Mouse (Mus musculus): Measurements from ENCODE around the gene Cacna1c. TPM values are rescaled to one million over a fixed set of nuclear protein-coding genes. Genes with fewer than 3 reads are reported as not detected.

Cacna1c gene
- polyA plus RNA-seq, 1 experiment from 2014 or later, result 6.4 TPM

DNA sequence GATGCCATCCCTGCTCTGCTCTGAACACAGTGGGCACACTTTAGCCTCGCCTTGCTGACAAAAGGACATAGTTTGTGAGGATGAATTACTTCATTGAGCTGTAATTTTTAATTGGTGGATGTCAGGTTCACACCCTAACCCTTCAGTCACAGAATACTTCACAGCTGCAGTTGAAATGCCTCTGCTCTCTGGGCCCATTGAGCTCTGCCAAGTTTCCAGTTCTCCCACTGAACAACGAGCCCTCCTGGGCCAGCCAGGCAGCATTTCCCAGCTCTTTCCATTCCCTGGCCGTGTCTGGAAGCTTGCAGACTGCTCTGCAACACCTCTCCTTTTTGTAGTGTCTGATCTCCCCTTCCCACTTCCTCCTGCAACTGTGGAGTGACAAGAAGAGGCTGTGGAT, 457.6 kb downstream of the Cacna1c start:
- Histone ChIP-seq H3K9ac (replicated peaks) (no peak overlapping the region), H3K36me3 (0 out of 2 replicates have a peak, but pooled peaks cover 3% of the 10 kb centered on the region), H3K9me3 (no peaks in the 10 kb centered on the region), H3K4me1 (peaks cover 31% of the 10 kb centered on the region), H3K27me3 (no peaks in the 10 kb centered on the region), H3K4me3 (no peak overlapping the region), H3K4me2 (replicated peaks) (no peak overlapping the region), H3K27ac (replicated peaks) (peak overlapping the region; percentile 86)
- WGBS, result 13% methylated on average over 3 of the region's 3 CpGs
- peak; percentile 45; the same call in 1 of the 2 replicates for ATAC-seq (replicated peaks)

DNA sequence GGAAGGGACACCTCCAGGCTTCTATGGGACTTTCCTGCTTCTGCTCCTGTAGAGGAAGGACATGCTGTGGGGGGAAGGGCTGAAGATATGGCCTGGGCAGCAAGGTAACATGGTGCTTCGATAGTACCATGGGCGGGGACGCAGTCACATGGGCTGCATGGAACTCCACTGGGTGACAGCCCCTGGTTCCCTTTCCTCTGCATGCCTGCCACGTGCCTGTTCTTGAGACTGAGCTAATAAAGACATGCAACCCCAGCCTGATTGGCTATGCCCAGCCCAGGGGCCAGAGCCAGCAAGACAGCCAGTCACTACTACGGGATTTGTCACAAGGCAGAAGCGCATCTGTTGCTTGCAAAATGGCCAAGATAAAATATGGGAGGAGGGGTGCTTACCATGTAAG, 459.1 kb downstream of the Cacna1c start:
- Histone ChIP-seq H3K4me1 (peaks cover 31% of the 10 kb centered on the region), H3K4me2 (replicated peaks) (no peak overlapping the region), H3K9me3 (no peaks in the 10 kb centered on the region), H3K9ac (replicated peaks) (no peak overlapping the region), H3K27ac (replicated peaks) (no peak overlapping the region), H3K4me3 (no peak overlapping the region), H3K36me3 (0 out of 2 replicates have a peak, but pooled peaks cover 3% of the 10 kb centered on the region), H3K27me3 (no peaks in the 10 kb centered on the region)
- ATAC-seq (replicated peaks), result no peak
- WGBS, result 74% methylated on average over 6 of the region's 6 CpGs

DNA sequence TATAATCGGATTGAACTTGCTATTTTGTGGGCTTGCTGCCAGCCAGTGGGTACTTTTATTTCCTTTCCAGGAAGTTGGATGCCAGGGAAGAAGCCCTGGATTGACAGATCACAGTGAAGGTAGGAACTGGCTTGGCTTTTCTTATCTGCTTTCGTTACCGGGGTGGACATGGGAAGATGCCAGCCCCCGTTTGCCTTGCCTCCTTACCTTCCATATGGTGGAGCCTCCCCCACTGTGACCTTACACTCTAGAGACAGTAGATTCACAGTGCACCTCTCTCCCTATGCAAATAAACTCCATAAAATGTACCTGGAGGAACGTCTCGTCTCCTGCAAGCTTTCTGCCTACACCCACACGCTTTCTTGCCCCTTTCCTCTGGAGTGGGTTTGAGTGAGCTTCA, 459.7 kb downstream of the Cacna1c start:
- Histone ChIP-seq H3K27me3 (no peaks in the 10 kb centered on the region), H3K4me2 (replicated peaks) (no peak overlapping the region), H3K36me3 (0 out of 2 replicates have a peak, but pooled peaks cover 3% of the 10 kb centered on the region), H3K27ac (replicated peaks) (no peak overlapping the region), H3K4me3 (no peak overlapping the region), H3K4me1 (peaks cover 31% of the 10 kb centered on the region), H3K9me3 (no peaks in the 10 kb centered on the region), H3K9ac (replicated peaks) (no peak overlapping the region)
- WGBS, result 72% methylated on average over 7 of the region's 7 CpGs
- ATAC-seq (replicated peaks), result no peak

DNA sequence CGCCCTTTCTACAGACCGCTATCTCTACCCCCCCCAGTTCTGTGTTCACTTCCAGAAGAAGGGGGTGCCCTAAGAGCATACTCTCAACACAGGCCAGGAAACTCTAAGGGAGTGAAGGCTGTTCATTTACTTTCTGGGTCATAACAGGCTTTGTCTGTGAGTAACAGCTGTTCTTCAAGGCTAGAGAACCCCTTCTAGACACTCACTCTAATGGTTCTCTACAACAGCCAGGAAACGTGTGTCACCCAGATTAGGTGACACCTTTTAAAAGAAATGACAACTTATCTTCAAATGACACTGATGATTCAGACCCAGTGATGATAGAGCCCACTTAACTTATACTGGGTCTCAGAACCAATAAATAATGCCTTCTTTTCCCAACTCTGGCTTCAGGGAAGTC, 461.1 kb downstream of the Cacna1c start:
- no peak for ATAC-seq (replicated peaks)
- Histone ChIP-seq H3K27ac (replicated peaks) (no peak overlapping the region), H3K4me2 (replicated peaks) (no peak overlapping the region), H3K27me3 (no peaks in the 10 kb centered on the region), H3K4me1 (peaks cover 26% of the 10 kb centered on the region), H3K36me3 (no peaks in the 10 kb centered on the region; the same call in 1 of the 2 replicates), H3K9ac (replicated peaks) (no peak overlapping the region), H3K9me3 (no peaks in the 10 kb centered on the region), H3K4me3 (no peak overlapping the region)
- 90% methylated on average over 3 of the region's 3 CpGs for WGBS

DNA sequence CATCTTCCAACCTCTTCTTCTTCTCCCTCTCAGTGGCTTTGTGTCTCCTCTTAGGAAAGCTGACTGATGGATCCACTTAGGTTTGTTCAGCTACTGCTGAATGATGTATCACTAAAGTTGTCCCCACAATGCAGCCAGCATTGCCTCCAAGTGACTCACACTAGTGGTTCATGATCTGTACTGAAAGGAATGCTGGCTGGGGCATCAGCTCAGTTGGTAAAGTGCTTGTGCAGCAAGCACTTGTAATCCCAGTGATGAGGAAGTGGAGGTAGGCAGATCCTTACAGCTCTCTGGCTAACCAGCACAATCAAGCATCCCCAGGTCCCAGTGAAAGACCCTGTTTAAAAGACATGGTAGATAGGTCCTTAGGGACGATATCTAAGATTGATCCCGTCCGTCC, 464.3 kb downstream of the Cacna1c start:
- Histone ChIP-seq H3K27me3 (no peaks in the 10 kb centered on the region), H3K4me2 (replicated peaks) (no peak overlapping the region), H3K4me3 (no peak overlapping the region), H3K4me1 (peaks cover 1% of the 10 kb centered on the region; the same call in 1 of the 2 replicates), H3K36me3 (peaks cover 6% of the 10 kb centered on the region; the same call in 1 of the 2 replicates), H3K27ac (replicated peaks) (no peak overlapping the region), H3K9me3 (no peaks in the 10 kb centered on the region), H3K9ac (replicated peaks) (no peak overlapping the region)
- WGBS, result 95% methylated on average over 3 of the region's 3 CpGs
- ATAC-seq (replicated peaks), result no peak

DNA sequence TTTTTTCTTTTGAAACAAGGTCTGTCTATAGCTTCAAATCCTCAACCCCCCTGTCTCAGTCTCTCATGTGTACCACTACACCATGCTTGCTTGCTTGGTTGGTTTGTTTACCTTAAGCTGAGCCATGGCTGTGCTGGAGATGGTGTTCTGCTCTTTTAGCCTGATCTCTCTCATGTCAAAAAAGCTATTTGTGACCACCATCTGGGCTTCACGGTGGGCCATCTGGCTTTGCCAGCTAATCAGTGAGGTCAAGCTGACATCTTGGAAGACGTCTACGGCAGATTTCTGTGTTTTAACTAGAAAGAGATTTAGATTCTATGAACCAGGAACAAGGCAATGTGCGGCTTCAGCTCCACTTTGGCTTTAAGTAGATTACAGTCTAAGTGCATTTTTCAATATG, 471.3 kb downstream of the Cacna1c start:
- Histone ChIP-seq H3K9ac (replicated peaks) (no peak overlapping the region), H3K27ac (replicated peaks) (0 out of 2 replicates have a peak overlapping the region, but pooled peaks have one; percentile 5), H3K9me3 (no peaks in the 10 kb centered on the region), H3K4me3 (no peak overlapping the region), H3K36me3 (peaks cover 4% of the 10 kb centered on the region; the same call in 1 of the 2 replicates), H3K4me1 (no peaks in the 10 kb centered on the region), H3K4me2 (replicated peaks) (no peak overlapping the region), H3K27me3 (no peaks in the 10 kb centered on the region)
- ATAC-seq (replicated peaks), result no peak
- 50% methylated on average over 4 of the region's 4 CpGs for WGBS

DNA sequence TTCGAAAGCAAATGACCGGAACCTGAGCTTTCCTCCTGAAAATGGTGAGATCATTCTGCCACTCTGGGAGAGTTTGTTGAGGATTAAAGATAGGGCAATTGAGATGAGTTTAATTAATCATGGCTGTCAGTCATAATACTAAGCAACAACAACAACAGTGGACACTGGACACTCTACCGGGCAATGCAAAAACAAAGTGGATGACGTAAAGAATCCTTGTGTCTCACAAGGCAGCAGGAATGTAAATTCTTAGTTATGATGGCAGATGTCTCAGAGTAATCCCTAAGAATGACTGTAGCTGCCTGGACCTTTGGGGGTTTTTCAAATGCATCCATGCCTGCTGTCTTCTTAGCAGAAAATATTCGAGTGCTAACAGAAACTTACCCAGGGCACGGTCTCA, 471.8 kb downstream of the Cacna1c start:
- no peaks in the 10 kb centered on the region for H3K9me3 ChIP-seq
- H3K27me3 ChIP-seq, result no peaks in the 10 kb centered on the region
- no peak overlapping the region for H3K4me2 ChIP-seq (replicated peaks)
- no peak for ATAC-seq (replicated peaks)
- 79% methylated on average over 6 of the region's 6 CpGs for WGBS
- H3K27ac ChIP-seq (replicated peaks), result 0 out of 2 replicates have a peak overlapping the region, but pooled peaks have one; percentile 5
- H3K9ac ChIP-seq (replicated peaks), result no peak overlapping the region
- H3K4me3 ChIP-seq, result no peak overlapping the region
- no peaks in the 10 kb centered on the region for H3K4me1 ChIP-seq
- H3K36me3 ChIP-seq, result no peaks in the 10 kb centered on the region

DNA sequence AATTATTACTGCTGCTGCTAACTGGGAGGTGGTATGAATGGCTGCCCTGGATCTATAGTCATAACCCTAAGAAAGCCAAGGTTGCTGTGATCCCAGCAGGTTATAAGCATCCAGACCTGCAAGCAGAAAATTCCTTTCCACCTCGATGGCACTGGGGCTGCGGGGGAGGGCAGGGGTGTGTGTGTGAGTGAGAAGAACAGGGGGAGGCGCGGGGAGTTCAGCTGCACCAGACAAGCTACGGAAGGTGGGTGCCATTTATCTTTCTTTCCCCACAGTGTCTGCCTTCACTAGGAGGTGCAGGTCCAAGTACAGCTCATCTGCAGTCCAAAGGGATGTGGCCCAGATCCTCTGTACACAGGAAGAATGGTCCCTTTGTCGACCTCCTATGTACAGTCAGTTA, 473.9 kb downstream of the Cacna1c start:
- ATAC-seq (replicated peaks), result no peak
- H3K9ac ChIP-seq (replicated peaks), result no peak overlapping the region
- WGBS, result 78% methylated on average over 6 of the region's 6 CpGs

DNA sequence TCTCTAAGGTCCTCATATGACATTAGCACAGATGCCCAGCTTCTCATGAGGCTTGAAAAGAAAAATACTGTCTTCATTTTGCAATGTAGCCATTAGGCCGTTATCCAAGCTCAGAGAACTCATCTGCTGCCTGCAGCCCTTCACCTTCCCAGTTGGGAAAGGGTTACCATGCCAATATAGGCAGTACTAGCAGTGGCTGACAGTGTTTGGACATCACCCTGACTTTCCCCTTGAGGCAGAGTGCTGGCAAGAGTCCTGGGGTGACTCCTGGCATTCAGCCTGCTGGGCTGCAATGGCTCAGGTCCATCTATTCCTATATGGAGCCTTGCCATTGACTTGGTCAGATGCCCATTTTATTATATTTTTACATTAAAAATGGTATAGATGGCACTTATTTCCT, 476.7 kb downstream of the Cacna1c start:
- Histone ChIP-seq H3K27me3 (no peaks in the 10 kb centered on the region), H3K36me3 (no peaks in the 10 kb centered on the region), H3K4me1 (no peaks in the 10 kb centered on the region), H3K4me3 (no peak overlapping the region), H3K27ac (replicated peaks) (no peak overlapping the region), H3K9me3 (no peaks in the 10 kb centered on the region), H3K9ac (replicated peaks) (no peak overlapping the region), H3K4me2 (replicated peaks) (no peak overlapping the region)
- WGBS, result 76% methylated on average over 1 of the region's 1 CpGs
- ATAC-seq (replicated peaks), result no peak

More for the DNA sequence above, 473.9 kb downstream of the Cacna1c start:
- no peaks in the 10 kb centered on the region for H3K27me3 ChIP-seq
- no peak overlapping the region for H3K4me3 ChIP-seq
- no peak overlapping the region for H3K27ac ChIP-seq (replicated peaks)
- no peaks in the 10 kb centered on the region for H3K9me3 ChIP-seq
- H3K4me2 ChIP-seq (replicated peaks), result no peak overlapping the region
- no peaks in the 10 kb centered on the region for H3K4me1 ChIP-seq
- H3K36me3 ChIP-seq, result no peaks in the 10 kb centered on the region

DNA sequence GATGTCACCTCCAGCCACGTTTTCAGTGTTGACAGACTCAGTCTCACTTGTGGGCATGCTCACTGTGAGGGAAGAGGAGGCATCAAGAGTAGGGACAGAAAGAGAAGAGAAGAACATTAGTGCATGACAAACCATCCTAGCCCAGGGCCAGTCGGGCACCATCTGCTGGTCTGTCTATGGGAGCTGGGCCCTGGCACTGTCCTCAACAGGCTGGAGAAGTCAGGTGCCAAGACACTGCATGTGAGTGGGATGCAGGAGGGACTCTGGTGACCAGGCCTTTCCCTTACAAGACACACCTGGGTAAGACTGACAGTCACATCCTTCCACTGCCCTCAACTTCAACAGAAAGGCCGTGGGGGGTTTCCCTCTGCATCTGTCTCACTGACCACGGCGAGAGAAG, 482.9 kb downstream of the Cacna1c start:
- no peaks in the 10 kb centered on the region for H3K9me3 ChIP-seq
- no peak overlapping the region for H3K4me2 ChIP-seq (replicated peaks)
- no peak overlapping the region for H3K9ac ChIP-seq (replicated peaks)
- WGBS, result 88% methylated on average over 5 of the region's 5 CpGs
- H3K4me1 ChIP-seq, result no peaks in the 10 kb centered on the region
- no peak for ATAC-seq (replicated peaks)
- no peak overlapping the region for H3K4me3 ChIP-seq
- no peak overlapping the region for H3K27ac ChIP-seq (replicated peaks)
- H3K27me3 ChIP-seq, result no peaks in the 10 kb centered on the region
- peaks cover 8% of the 10 kb centered on the region for H3K36me3 ChIP-seq

DNA sequence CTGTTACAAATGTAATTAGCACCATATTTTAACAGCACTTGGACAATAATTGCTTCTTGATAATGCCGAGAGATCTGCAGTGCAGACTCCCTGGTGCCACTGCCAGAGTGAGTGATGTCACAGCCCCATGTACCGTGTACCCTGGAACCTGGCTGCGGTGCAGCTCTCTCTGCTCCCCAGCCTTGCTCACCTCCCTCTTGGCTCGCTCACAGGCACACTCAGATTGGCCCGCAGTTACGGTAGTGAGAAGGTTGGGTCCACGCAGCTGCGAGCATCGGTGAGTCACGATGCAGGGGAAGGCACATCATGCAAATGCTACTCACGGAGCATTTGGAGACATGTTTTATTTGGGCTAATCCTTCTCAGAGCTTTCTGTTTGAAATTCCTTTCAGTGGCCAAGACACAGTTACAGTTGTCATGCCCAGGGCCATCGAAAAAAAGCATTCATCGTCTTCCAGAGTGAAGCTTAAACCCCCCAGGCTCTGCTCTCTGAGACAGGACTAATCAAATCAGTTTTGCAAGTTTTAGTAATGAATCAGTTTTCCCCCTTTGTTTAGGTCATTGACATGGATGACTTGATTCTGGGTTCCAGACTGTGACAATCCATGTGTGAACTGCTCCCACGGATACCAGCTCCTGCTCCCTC, 484.4 kb downstream of the Cacna1c start:
- H3K9me3 ChIP-seq, result no peaks in the 10 kb centered on the region
- no peak; the same call in 1 of the 2 replicates for ATAC-seq (replicated peaks)
- WGBS, result 60% methylated on average over 14 of the region's 14 CpGs
- peaks cover 8% of the 10 kb centered on the region for H3K36me3 ChIP-seq
- H3K4me3 ChIP-seq, result no peak overlapping the region
- H3K27me3 ChIP-seq, result no peaks in the 10 kb centered on the region
- no peak overlapping the region for H3K4me2 ChIP-seq (replicated peaks)
- H3K27ac ChIP-seq (replicated peaks), result 0 out of 2 replicates have a peak overlapping the region, but pooled peaks have one; percentile 11
- H3K4me1 ChIP-seq, result peaks cover 6% of the 10 kb centered on the region
- H3K9ac ChIP-seq (replicated peaks), result no peak overlapping the region

DNA sequence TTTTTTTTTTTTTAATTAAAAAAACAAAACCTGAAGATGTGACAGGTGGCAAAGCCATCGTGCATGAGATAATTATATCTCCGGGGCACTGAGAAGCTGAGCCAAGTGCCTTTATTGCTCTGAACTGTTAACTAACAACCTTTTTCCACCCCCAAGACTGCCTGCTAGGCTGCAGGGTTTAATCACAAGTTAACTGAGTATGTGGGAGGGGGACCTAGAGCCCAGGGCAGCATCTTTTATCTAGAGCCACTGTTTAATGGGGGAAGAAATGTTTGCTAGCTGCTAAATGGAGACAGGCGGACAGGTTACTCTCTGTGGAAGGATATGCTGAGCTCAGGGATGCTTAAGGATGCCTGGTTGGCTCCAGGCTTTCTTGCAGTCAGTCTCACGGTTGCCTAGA, 489.2 kb downstream of the Cacna1c start:
- Histone ChIP-seq H3K9me3 (no peaks in the 10 kb centered on the region), H3K9ac (replicated peaks) (no peak overlapping the region), H3K27ac (replicated peaks) (no peak overlapping the region), H3K4me1 (peaks cover 6% of the 10 kb centered on the region), H3K36me3 (peaks cover 3% of the 10 kb centered on the region; the same call in 1 of the 2 replicates), H3K27me3 (no peaks in the 10 kb centered on the region), H3K4me3 (no peak overlapping the region), H3K4me2 (replicated peaks) (no peak overlapping the region)
- 40% methylated on average over 4 of the region's 4 CpGs for WGBS
- no peak for ATAC-seq (replicated peaks)

DNA sequence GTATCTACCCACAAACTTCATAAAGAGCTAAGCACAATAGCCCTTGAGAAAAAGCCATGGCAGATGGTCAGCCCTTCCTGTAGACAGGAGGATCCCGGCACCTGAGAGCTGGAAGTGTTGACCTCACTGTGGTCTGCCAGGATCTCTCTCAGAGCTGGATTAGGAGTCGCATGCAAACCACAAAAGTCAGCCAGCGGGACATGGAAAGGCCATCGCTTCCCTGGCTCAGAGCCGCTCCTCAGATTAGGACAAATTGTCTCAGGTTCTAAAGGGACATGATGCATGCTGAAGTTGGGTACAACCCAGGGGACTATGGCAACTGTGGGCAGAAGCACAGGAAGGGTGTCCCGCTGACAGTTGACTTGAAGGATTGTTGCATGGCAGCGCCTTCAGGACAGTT, 490.4 kb downstream of the Cacna1c start:
- no peaks in the 10 kb centered on the region for H3K27me3 ChIP-seq
- H3K4me3 ChIP-seq, result no peak overlapping the region
- no peak overlapping the region for H3K4me2 ChIP-seq (replicated peaks)
- WGBS, result 90% methylated on average over 7 of the region's 7 CpGs
- ATAC-seq (replicated peaks), result no peak
- H3K27ac ChIP-seq (replicated peaks), result no peak overlapping the region
- H3K9me3 ChIP-seq, result no peaks in the 10 kb centered on the region
- peaks cover 6% of the 10 kb centered on the region for H3K4me1 ChIP-seq
- no peak overlapping the region for H3K9ac ChIP-seq (replicated peaks)
- H3K36me3 ChIP-seq, result no peaks in the 10 kb centered on the region

Data from forebrain, embryonic 15.5 days (tissue).